Mouse (Mus musculus) mouse embryonic stem cell (cell line): Measurements from ENCODE around the gene Dnajc7.
"Not testable (repeated sequence)": the region's sequence is repeated elsewhere in the genome, so short reads cannot be mapped to it uniquely, and the experiment has no call there.

Source experiments
- in situ Hi-C, 2 experiments: fragments of 300-500 bp; cut with MboI; formaldehyde crosslinking; loops; 1 replicate in 1 of 2; 3 replicates in 1 of 2; pipeline ENCODE4 v1.14.3; 2019 to 2020; ENCODE audit warnings: low sequenced_read_pairs in 2 of 2, low pct_unique_long_range_greater_than_20kb in 1 of 2, mixed read lengths in 1 of 2; ENCODE audit not compliant: unreplicated experiment in 1 of 2

The Dnajc7 gene

DNA sequence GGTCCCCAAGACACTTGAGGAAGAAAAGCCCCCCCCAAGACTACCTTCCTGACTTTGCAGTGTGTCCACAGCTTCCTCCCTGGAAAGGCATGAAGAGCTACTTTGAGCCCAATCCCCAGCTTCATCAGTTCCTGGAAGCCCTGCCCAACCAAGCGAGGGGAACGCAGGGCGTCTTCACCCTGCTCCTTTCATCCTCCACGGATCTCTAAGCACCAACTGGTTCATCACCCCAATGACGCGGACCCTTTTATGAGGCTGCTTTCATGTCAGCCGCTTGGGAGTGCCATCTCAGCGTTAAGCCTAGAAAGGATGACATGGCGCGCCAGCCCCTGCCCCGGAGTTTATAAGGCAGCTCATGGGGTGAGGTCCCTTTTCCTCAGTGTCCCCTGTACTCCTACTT lies at the start of gene Dnajc7:
Gene Dnajc7 (minus strand): TSS at position 187 of the 400 bp plus-strand sequence.
- in situ Hi-C loops: no loop called here

- in situ Hi-C loops: no loop called here
These were observed 39.8 kb upstream of the Dnajc7 start for GRCm38 (mm10) chr11:100659806-100660205.

DNA sequence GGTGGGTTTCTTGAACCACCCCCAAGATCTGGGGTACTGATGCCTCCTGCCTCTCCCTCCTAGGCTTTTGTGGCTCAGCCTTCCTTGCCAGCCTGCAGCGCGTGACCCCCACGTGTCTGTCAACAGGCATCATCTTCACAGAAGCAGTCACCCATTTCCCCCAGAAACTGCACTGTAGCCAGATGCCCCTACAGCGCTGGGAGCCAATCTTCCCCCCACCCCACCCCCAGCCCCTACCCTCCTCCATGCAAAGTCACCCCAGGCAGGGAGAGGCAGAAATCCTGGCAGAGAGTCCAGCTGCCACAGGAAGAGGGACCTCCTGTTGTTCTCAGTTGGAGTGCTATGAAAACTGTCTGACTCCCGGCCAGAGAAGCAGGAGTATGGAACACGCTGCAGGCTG lies 36.5 kb upstream of the Dnajc7 start:
- in situ Hi-C loops: no loop called here

- in situ Hi-C loops: not testable (repeated sequence)
These were observed 35.6 kb upstream of the Dnajc7 start for GRCm38 (mm10) chr11:100655589-100655988.

GRCm38 (mm10) chr11:100651748-100652147 lies 31.8 kb upstream of the Dnajc7 start:
- in situ Hi-C loops: no loop called here

GRCm38 (mm10) chr11:100651205-100651604 lies 31.2 kb upstream of the Dnajc7 start:
- in situ Hi-C loops: no loop called here

- in situ Hi-C loops: no loop called here
These were observed 28.4 kb upstream of the Dnajc7 start for GRCm38 (mm10) chr11:100648405-100648804.

GRCm38 (mm10) chr11:100646265-100646664 lies 26.3 kb upstream of the Dnajc7 start:
- in situ Hi-C loops: no loop called here

DNA sequence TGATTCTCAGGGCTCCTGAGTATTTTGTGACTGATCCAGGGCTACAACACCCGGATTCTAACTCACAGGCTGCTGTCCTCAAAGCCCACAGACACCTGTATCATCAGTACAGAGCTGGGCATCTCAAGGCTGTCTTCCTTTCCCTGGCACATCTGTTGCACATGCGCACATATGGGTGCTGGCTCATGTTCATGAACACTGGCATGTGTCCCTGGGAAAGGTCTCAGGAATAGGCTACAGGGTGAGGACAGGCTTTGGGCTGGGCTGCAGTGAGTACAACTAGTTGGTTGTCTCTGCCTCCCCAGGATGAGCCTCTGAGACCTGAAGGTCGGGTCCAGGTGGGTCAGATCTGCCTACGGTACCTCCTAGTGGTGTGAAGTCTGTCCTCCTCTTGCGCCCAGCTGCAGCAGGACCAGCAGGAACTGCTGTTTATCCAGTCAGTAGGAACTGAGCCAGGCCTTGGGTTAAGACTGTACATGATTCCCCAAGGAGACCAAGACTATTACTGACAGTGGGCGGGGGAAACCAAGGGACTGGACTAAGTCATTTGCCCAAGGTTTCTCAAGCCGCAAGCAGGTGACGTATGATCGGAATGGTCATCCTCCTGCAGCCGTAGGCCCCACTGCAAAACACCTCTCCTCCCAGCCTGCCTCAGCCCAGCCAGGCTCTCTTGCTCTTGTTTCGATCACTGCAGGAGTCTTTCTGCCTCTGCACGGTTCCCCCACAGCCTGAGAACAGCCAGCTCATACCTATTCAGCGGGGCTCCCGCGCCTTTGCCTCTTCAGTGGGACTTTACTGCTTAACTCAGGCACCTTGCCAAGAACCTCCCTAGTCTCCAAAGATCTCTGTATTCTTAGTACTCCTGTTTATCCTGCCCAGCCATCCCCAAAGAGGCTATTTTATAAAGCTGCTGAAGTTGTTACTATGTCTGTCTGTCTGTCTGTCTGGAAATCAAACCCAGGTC lies 23.9 kb upstream of the Dnajc7 start:
- in situ Hi-C loops: no loop called here

- in situ Hi-C loops: no loop called here
These were observed 20.4 kb upstream of the Dnajc7 start for GRCm38 (mm10) chr11:100640159-100640906.

DNA sequence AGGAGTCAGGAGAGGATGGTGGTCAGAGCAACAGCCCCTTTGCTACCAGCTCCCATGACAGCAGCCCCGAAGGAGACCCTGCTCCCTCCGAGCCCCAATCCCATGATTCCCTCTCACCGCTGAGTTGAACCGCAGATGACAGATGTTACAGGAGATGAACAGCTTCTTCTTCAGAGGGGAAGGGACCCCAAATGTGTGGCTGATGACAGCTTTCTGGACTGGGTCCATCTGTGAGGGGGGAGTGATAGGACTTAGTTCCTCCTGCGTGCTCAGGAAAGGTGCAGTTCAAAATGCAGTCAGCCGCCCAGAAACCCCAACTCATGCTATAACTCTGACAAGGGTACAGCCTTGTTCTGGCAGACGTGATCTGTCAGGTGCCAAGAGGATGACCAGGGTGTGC lies 14.6 kb upstream of the Dnajc7 start:
- in situ Hi-C loops: no loop called here

DNA sequence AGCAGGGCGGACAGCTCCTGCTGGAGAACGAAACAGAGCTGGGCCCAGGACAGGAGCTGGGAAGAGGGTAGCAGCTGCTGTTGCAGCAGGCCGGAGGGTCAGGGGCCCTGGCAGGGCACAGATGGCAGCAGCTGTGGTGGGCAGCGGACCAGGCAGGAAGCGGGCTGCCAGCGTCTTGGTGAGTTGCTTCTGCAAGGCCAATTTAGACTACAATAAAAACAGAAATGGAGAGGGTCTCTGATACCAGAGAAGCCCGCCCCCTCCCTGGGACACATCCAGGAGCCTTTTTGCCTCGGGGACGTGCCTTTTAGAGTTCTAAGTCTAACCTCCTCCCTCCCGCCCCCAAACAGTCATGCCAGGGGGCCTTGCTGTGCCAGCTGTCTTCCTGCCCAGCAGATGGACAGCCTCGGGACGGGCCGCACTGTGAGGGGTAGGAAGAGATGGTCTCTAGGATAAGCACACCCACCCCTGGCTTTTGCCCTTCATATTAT lies 8.9 kb upstream of the Dnajc7 start:
- in situ Hi-C loops: loop anchor here (5.0 kb wide), 1 partner anchor 68 kb away; no protein-coding TSS in a partner anchor

DNA sequence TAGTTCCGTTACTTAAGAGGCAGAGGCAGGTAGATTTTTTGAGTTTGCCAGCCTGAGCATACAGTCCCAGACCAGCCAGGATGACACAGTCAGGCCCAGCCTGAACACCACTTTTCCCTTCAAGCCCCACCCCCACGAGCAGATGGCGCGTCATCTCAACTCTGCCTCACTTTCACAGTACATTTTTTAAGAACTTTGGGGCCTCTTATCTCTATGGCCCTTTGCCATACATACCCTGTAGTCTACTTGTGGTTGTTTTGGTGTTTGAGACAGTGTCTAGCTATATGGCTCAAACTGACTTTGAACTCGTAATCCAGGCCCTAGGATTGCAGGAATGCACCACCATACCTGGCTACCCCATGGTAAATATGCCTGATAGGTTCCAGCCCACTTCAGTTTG lies 8.1 kb upstream of the Dnajc7 start:
- in situ Hi-C loops: loop anchor here (5.0 kb wide), 1 partner anchor 69 kb away; no protein-coding TSS in a partner anchor

DNA sequence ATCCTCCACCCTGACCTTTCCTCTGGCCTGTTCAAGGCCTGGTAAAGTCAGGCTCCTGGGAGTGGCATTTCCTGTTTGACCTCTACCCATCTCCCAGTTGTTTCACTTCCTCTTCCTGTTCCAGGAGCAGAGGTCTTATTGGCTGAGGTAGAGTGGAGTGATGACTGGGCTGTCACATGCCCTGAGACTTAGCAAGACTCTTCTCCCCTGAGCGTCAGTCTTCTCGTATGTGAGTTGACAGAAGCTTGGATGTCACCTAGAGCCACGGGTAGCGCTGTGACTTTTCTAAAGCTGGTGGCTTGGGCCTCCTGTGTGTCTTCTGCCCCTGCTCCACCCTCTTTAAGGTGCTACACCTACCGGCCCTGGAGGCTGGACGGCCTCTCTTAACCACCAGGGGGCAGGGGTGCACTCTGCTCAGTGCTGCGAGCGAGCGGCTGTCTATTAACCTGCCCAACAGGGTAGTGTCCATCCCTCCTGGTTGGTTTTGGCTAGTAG lies 6.8 kb upstream of the Dnajc7 start:
- in situ Hi-C loops: loop anchor here (5.0 kb wide), 1 partner anchor 71 kb away; no protein-coding TSS in a partner anchor

DNA sequence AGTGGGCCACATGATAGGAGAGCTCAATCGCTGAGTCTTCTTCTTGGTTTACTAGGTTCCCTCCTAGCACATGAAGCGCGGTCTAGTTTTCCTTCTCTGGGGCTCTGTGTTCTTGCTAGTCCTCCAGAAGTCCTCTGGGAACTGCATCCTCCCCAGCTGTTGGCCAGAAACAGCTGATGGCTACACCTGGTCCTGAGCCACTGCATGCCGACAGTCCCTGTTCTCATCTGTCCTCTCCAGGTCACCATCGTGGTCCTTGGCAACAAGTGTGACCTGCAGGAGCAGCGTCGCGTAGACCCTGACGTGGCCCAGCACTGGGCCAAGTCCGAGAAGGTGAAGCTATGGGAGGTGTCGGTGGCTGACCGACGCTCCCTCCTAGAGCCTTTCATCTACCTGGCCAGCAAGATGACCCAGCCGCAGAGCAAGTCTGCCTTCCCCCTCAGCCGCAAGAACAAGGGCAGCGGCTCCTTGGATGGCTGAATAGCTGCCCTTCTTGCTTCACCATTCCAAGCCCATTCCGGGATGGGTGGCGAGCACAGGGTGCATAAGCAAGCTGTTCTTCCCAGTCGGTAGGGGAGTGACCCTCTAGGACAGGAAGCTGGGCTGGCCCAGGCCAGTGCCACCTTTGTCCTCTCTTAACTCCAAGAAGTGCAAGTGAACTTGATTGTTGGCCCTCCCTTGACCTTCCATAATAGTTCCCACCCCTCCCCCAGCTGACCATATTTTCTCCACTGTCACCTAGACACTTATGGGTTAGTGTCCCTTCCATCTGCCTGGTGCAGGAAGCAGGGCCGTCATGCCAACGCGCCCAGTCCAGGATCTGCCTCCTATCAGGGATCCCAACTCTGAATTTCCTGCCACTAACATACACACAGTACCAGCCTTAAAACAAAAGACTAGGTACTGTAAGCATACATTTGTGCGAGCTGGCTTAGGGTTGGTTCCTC lies 6.1 kb upstream of the Dnajc7 start:
- in situ Hi-C loops: loop anchor here (5.0 kb wide), 1 partner anchor 71 kb away; no protein-coding TSS in a partner anchor

DNA sequence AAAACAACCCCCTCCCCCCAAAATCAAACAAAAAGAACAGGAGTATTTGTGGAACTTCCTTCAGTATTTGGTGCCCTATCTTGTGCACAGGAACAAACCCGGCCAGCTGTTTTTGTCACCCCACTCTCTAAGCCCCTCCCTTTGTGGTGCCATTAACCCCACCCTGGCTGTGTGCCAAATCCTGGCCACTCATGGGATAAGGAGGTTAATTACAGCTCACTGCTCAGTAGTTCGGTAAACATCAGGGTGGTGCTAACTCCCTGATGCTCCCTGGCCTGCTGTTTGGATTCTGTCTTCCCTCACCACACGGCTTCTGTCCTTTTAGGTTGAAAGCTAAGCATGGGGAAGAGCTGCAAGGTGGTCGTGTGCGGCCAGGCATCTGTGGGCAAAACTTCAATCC lies 3.9 kb upstream of the Dnajc7 start:
- in situ Hi-C loops: no loop called here

- in situ Hi-C loops: no loop called here
These were observed 2.7 kb upstream of the Dnajc7 start for GRCm38 (mm10) chr11:100622714-100623113.

- in situ Hi-C loops: no loop called here
These were observed 438 bp downstream of the Dnajc7 start for GRCm38 (mm10) chr11:100619485-100619975.
